Mouse (Mus musculus): ENCODE results near the gene Pax6. TPM values are rescaled to one million over a fixed set of nuclear protein-coding genes. Genes with fewer than 3 reads are reported as not detected.

Gene Pax6
- total RNA-seq, 4 experiments from 2014 or later = not detected

GRCm38 (mm10) chr2:105684991-105685650 is 16.4 kb downstream of the Pax6 start:
- no peak for DNase-seq

- no peak for DNase-seq
Observed at GRCm38 (mm10) chr2:105685651-105686050, 17.0 kb downstream of the Pax6 start.

GRCm38 (mm10) chr2:105686363-105687316 is 17.9 kb downstream of the Pax6 start:
- no peak for DNase-seq

- no peak for DNase-seq
Observed at GRCm38 (mm10) chr2:105687317-105687991, 18.8 kb downstream of the Pax6 start.

- no peak for DNase-seq
Observed at GRCm38 (mm10) chr2:105688011-105688410, 19.3 kb downstream of the Pax6 start.

GRCm38 (mm10) chr2:105688436-105689303 is 20.0 kb downstream of the Pax6 start:
- DNase-seq = no peak

- no peak for DNase-seq
Observed at GRCm38 (mm10) chr2:105689304-105689770, 20.6 kb downstream of the Pax6 start.

- no peak for DNase-seq
Observed at GRCm38 (mm10) chr2:105689771-105690639, 21.3 kb downstream of the Pax6 start.

- no peak for DNase-seq
Observed at GRCm38 (mm10) chr2:105691296-105691695, 22.6 kb downstream of the Pax6 start.

- DNase-seq = no peak
Observed at GRCm38 (mm10) chr2:105697741-105698140, 29.0 kb downstream of the Pax6 start.

- no peak for DNase-seq
Observed at GRCm38 (mm10) chr2:105698631-105699030, 29.9 kb downstream of the Pax6 start.

- no peak for DNase-seq
Observed at GRCm38 (mm10) chr2:105701781-105702180, 33.1 kb downstream of the Pax6 start.

GRCm38 (mm10) chr2:105702586-105702985 is 33.9 kb downstream of the Pax6 start:
- no peak for DNase-seq

- DNase-seq = no peak
Observed at GRCm38 (mm10) chr2:105705320-105705719, 36.6 kb downstream of the Pax6 start.

- no peak for DNase-seq
Observed at GRCm38 (mm10) chr2:105709126-105709525, 40.4 kb downstream of the Pax6 start.

- DNase-seq = no peak
Observed at GRCm38 (mm10) chr2:105710511-105710910, 41.8 kb downstream of the Pax6 start.

- DNase-seq = no peak
Observed at GRCm38 (mm10) chr2:105715409-105716115, 46.9 kb downstream of the Pax6 start.

GRCm38 (mm10) chr2:105726657-105727056 is 58.0 kb downstream of the Pax6 start:
- DNase-seq = no peak

GRCm38 (mm10) chr2:105730704-105731103 is 62.0 kb downstream of the Pax6 start:
- DNase-seq = no peak

- no peak for DNase-seq
Observed at GRCm38 (mm10) chr2:105736166-105736565, 67.5 kb downstream of the Pax6 start.

All from adrenal gland, adult 8-10 months (tissue).